Mouse (Mus musculus): ENCODE measurements around the gene Zfp184. TPM values are rescaled to one million over a fixed set of nuclear protein-coding genes. Genes with fewer than 3 reads are reported as not detected.

Zfp184 gene
- polyA plus RNA-seq, 1 experiment from 2014 or later: 5.2 TPM

- H3K36me3 ChIP-seq: peaks cover 9% of the 10 kb centered on the region
Measured at GRCm38 (mm10) chr13:21943644-21944043, 1.2 kb upstream of the Zfp184 start.

GRCm38 (mm10) chr13:21944592-21944925, 335 bp upstream of the Zfp184 start:
- no peak for ATAC-seq (ENCODE audit: extremely low read depth, insufficient number of reproducible peaks, low FRiP score, low TSS enrichment)
- Histone ChIP-seq H3K4me1 (peaks cover 7% of the 10 kb centered on the region), H3K9me3 (no peaks in the 10 kb centered on the region), H3K36me3 (peaks cover 18% of the 10 kb centered on the region), H3K27ac (replicated peaks) (peak overlapping the region; percentile 73; the same call in 1 of the 2 replicates), H3K9ac (peak overlapping the region; percentile 87), H3K27me3 (replicated peaks) (no peaks in the 10 kb centered on the region), H3K4me2 (peak overlapping the region; percentile 84), H3K4me3 (peak overlapping the region; percentile 78)
- under 1% methylated on average over 7 of the region's 7 CpGs for WGBS

More at GRCm38 (mm10) chr13:21943644-21944043, 1.2 kb upstream of the Zfp184 start:
- ATAC-seq (ENCODE audit: extremely low read depth, insufficient number of reproducible peaks, low FRiP score, low TSS enrichment): no peak
- H3K9me3 ChIP-seq: no peaks in the 10 kb centered on the region
- H3K27me3 ChIP-seq (replicated peaks): no peaks in the 10 kb centered on the region
- no peak overlapping the region for H3K9ac ChIP-seq
- WGBS: 61% methylated on average over 1 of the region's 1 CpGs
- H3K27ac ChIP-seq (replicated peaks): no peak overlapping the region
- H3K4me2 ChIP-seq: no peak overlapping the region
- H3K4me3 ChIP-seq: no peak overlapping the region
- peaks cover 7% of the 10 kb centered on the region for H3K4me1 ChIP-seq

- Histone ChIP-seq H3K36me3 (no peaks in the 10 kb centered on the region), H3K9me3 (no peaks in the 10 kb centered on the region), H3K27ac (replicated peaks) (no peak overlapping the region), H3K4me3 (no peak overlapping the region), H3K27me3 (replicated peaks) (no peaks in the 10 kb centered on the region), H3K4me2 (no peak overlapping the region), H3K9ac (no peak overlapping the region), H3K4me1 (peaks cover 5% of the 10 kb centered on the region)
- ATAC-seq (ENCODE audit: extremely low read depth, insufficient number of reproducible peaks, low FRiP score, low TSS enrichment): no peak
- 48% methylated on average over 1 of the region's 1 CpGs for WGBS
Measured at GRCm38 (mm10) chr13:21969269-21969668, 24.4 kb downstream of the Zfp184 start.

- peaks cover 5% of the 10 kb centered on the region for H3K4me1 ChIP-seq
- no peak overlapping the region for H3K9ac ChIP-seq
- no peak overlapping the region for H3K4me2 ChIP-seq
- no peaks in the 10 kb centered on the region for H3K9me3 ChIP-seq
- H3K36me3 ChIP-seq: no peaks in the 10 kb centered on the region
- no peak for ATAC-seq (ENCODE audit: extremely low read depth, insufficient number of reproducible peaks, low FRiP score, low TSS enrichment)
- H3K4me3 ChIP-seq: no peak overlapping the region
- H3K27ac ChIP-seq (replicated peaks): no peak overlapping the region
- H3K27me3 ChIP-seq (replicated peaks): no peaks in the 10 kb centered on the region
- 24% methylated on average over 2 of the region's 2 CpGs for WGBS
Measured at GRCm38 (mm10) chr13:21969816-21970215, 24.9 kb downstream of the Zfp184 start.

DNA sequence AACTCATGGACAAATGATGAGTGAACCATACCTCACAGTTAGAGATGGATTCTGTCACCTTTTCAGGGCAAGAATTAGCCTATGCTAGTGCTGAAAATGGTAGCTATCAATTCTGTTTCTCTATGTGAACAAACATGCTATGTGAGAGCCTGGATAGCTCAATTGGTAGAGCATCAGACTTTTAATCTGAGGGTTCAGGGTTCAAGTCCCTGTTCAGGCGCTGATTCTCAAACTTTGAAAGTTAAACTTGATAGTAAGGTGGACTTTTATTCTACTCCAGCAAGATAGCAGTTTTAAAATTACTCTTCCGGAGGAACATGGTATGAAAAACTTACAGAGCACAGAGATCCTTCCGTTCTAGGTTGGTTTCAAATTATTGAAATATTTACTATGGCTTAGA, 26.7 kb downstream of the Zfp184 start:
- Histone ChIP-seq H3K9ac (no peak overlapping the region), H3K4me3 (no peak overlapping the region), H3K4me1 (peaks cover 5% of the 10 kb centered on the region), H3K27me3 (replicated peaks) (no peaks in the 10 kb centered on the region), H3K36me3 (no peaks in the 10 kb centered on the region), H3K9me3 (no peaks in the 10 kb centered on the region), H3K27ac (replicated peaks) (no peak overlapping the region), H3K4me2 (no peak overlapping the region)
- no peak for ATAC-seq (ENCODE audit: extremely low read depth, insufficient number of reproducible peaks, low FRiP score, low TSS enrichment)
- WGBS: 33% methylated on average over 3 of the region's 3 CpGs

GRCm38 (mm10) chr13:21974221-21974725, 29.4 kb downstream of the Zfp184 start:
- H3K9me3 ChIP-seq: no peaks in the 10 kb centered on the region
- peak overlapping the region; percentile 62 for H3K4me2 ChIP-seq
- H3K9ac ChIP-seq: peak overlapping the region; percentile 79
- H3K27me3 ChIP-seq (replicated peaks): peaks cover 13% of the 10 kb centered on the region
- ATAC-seq (ENCODE audit: extremely low read depth, insufficient number of reproducible peaks, low FRiP score, low TSS enrichment): peak; percentile 51; the same call in 1 of the 2 replicates
- peak overlapping the region; percentile 74 for H3K4me3 ChIP-seq
- under 1% methylated on average over 23 of the region's 23 CpGs for WGBS
- H3K4me1 ChIP-seq: peaks cover 5% of the 10 kb centered on the region
- H3K36me3 ChIP-seq: no peaks in the 10 kb centered on the region
- peak overlapping the region; percentile 75 for H3K27ac ChIP-seq (replicated peaks)

DNA sequence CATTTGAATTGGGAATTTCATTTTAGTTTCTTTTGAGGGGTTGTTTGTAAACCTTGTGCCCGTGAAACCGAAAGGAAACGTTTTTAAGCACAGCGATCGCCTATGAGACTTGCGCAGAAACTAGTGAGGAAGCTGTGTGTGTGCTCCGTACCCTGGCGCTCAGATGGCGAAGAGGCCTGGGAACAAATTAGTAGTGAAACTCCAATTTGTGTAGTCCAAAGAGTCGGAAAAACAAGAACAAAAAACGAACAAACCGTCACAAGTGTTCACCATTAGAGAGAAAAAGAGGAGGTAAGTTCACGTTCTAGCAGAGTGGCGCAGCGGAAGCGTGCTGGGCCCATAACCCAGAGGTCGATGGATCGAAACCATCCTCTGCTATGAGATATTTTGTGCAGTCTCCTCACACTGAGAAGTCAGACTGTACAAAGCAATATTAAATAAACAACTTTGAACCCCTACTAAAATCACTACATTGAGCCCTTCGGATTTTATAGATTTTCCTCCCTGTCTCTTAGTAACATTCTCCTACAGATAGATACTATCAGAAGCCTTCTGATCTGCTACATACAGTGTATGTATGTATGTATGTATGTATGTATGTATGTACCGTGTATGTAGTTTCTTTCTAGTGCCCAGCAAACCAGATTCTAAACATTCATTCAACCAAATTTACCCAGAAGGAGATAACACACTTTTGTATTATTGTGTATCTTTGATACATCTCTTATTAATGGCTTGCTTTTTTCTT, 30.0 kb downstream of the Zfp184 start:
- Histone ChIP-seq H3K27ac (replicated peaks) (peak overlapping the region; percentile 75), H3K4me1 (peaks cover 2% of the 10 kb centered on the region; the same call in 1 of the 2 replicates), H3K9ac (peak overlapping the region; percentile 79), H3K27me3 (replicated peaks) (peaks cover 19% of the 10 kb centered on the region), H3K36me3 (no peaks in the 10 kb centered on the region), H3K4me2 (peak overlapping the region; percentile 62), H3K4me3 (peak overlapping the region; percentile 74), H3K9me3 (no peaks in the 10 kb centered on the region)
- peak; percentile 81 for ATAC-seq (ENCODE audit: extremely low read depth, insufficient number of reproducible peaks, low FRiP score, low TSS enrichment)
- 5% methylated on average over 20 of the region's 20 CpGs for WGBS

- Histone ChIP-seq H3K4me2 (peak within 1 kb of the TSS; percentile 82), H3K27ac (replicated peaks) (no peak within 1 kb of the TSS), H3K4me1 (peaks cover 8% of the 10 kb centered on the region), H3K36me3 (no peaks in the 10 kb centered on the region), H3K4me3 (peak within 1 kb of the TSS; percentile 59), H3K9me3 (no peaks in the 10 kb centered on the region), H3K27me3 (replicated peaks) (peaks cover 80% of the 10 kb centered on the region), H3K9ac (peak within 1 kb of the TSS; percentile 80)
- no peak for ATAC-seq (ENCODE audit: extremely low read depth, insufficient number of reproducible peaks, low FRiP score, low TSS enrichment)
- under 1% methylated on average over 58 of the region's 58 CpGs for WGBS
Measured at GRCm38 (mm10) chr13:21980981-21981802, 36.3 kb downstream of the Zfp184 start, which contains the start of gene Pom121l2. Pom121l2 (plus strand) TSS chr13:21981194.

DNA sequence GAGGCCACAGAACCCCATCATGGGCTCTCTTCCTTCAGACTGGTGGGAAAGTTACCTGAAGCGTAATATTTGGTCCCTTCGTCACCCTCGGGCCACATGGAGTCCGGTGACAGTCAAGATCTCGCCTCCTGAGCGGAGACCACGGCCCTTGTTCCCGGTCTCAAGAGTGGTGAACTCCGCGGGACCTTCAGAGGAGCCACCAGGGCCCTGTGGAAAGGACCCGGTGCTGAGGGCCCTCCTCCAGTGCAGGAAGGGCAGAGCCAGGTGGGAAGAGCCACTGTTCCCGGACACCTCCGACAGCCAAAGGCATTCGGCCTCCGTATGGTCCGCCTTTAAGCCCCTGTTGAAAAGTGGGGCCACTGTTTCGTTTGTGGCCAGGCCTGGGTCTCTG, 36.9 kb downstream of the Zfp184 start:
- no peaks in the 10 kb centered on the region for H3K36me3 ChIP-seq
- peaks cover 86% of the 10 kb centered on the region for H3K27me3 ChIP-seq (replicated peaks)
- H3K9me3 ChIP-seq: no peaks in the 10 kb centered on the region
- peaks cover 8% of the 10 kb centered on the region for H3K4me1 ChIP-seq
- peak overlapping the region; percentile 82 for H3K4me2 ChIP-seq
- peak overlapping the region; percentile 80 for H3K9ac ChIP-seq
- 5% methylated on average over 17 of the region's 17 CpGs for WGBS
- no peak overlapping the region for H3K27ac ChIP-seq (replicated peaks)
- peak overlapping the region; percentile 59 for H3K4me3 ChIP-seq
- ATAC-seq (ENCODE audit: extremely low read depth, insufficient number of reproducible peaks, low FRiP score, low TSS enrichment): no peak

- Histone ChIP-seq H3K36me3 (no peaks in the 10 kb centered on the region), H3K27ac (replicated peaks) (no peak overlapping the region), H3K4me2 (no peak overlapping the region), H3K9me3 (no peaks in the 10 kb centered on the region), H3K9ac (no peak overlapping the region), H3K4me1 (peaks cover 8% of the 10 kb centered on the region), H3K4me3 (no peak overlapping the region), H3K27me3 (replicated peaks) (peaks cover 85% of the 10 kb centered on the region)
- WGBS: 69% methylated on average over 2 of the region's 2 CpGs
- no peak for ATAC-seq (ENCODE audit: extremely low read depth, insufficient number of reproducible peaks, low FRiP score, low TSS enrichment)
Measured at GRCm38 (mm10) chr13:21984486-21984885, 39.6 kb downstream of the Zfp184 start.

- peaks cover 3% of the 10 kb centered on the region; the same call in 1 of the 2 replicates for H3K9me3 ChIP-seq
- 68% methylated on average over 5 of the region's 5 CpGs for WGBS
- H3K27me3 ChIP-seq (replicated peaks): peaks cover 45% of the 10 kb centered on the region
- no peak overlapping the region for H3K4me2 ChIP-seq
- H3K27ac ChIP-seq (replicated peaks): no peak overlapping the region
- ATAC-seq (ENCODE audit: extremely low read depth, insufficient number of reproducible peaks, low FRiP score, low TSS enrichment): no peak
- no peak overlapping the region for H3K4me3 ChIP-seq
- no peaks in the 10 kb centered on the region for H3K36me3 ChIP-seq
- H3K4me1 ChIP-seq: peaks cover 16% of the 10 kb centered on the region
- no peak overlapping the region for H3K9ac ChIP-seq
Measured at GRCm38 (mm10) chr13:21992550-21992949, 47.7 kb downstream of the Zfp184 start.
